Mouse (Mus musculus): Measurements from ENCODE around the gene Kirrel3. TPM values are rescaled to one million over a fixed set of nuclear protein-coding genes. Genes with fewer than 3 reads are reported as not detected.

Gene Kirrel3
- polyA plus RNA-seq, 1 experiment from 2014 or later, result 4.0 TPM

- no peaks in the 10 kb centered on the region for H3K9me3 ChIP-seq (replicated peaks)
- H3K4me3 ChIP-seq, result no peak overlapping the region
- no peak for DNase-seq (ENCODE audit: low spot score)
- no peaks in the 10 kb centered on the region for H3K27me3 ChIP-seq (ENCODE audit: low read depth, poor library complexity, severe bottlenecking)
- no peaks in the 10 kb centered on the region for H3K36me3 ChIP-seq
- H3K27ac ChIP-seq (replicated peaks), result no peak overlapping the region
- peaks cover 22% of the 10 kb centered on the region for H3K4me1 ChIP-seq
- WGBS, result 81% methylated on average over 2 of the region's 2 CpGs
Measured at GRCm38 (mm10) chr9:34836801-34837200, 351.1 kb downstream of the Kirrel3 start.

- H3K27me3 ChIP-seq (ENCODE audit: low read depth, poor library complexity, severe bottlenecking), result no peaks in the 10 kb centered on the region
- 50% methylated on average over 10 of the region's 10 CpGs for WGBS
- peak; percentile 71 for DNase-seq (ENCODE audit: low spot score)
- no peaks in the 10 kb centered on the region for H3K36me3 ChIP-seq
- H3K4me1 ChIP-seq, result peaks cover 26% of the 10 kb centered on the region
- no peak overlapping the region for H3K4me3 ChIP-seq
- H3K9me3 ChIP-seq (replicated peaks), result no peaks in the 10 kb centered on the region
- H3K27ac ChIP-seq (replicated peaks), result no peak overlapping the region
Measured at GRCm38 (mm10) chr9:34837700-34838462, 352.2 kb downstream of the Kirrel3 start.

- 78% methylated on average over 10 of the region's 10 CpGs for WGBS
- H3K4me3 ChIP-seq, result no peak overlapping the region
- H3K27me3 ChIP-seq (ENCODE audit: low read depth, poor library complexity, severe bottlenecking), result no peaks in the 10 kb centered on the region
- no peak for DNase-seq (ENCODE audit: low spot score)
- H3K27ac ChIP-seq (replicated peaks), result no peak overlapping the region
- peaks cover 23% of the 10 kb centered on the region for H3K4me1 ChIP-seq
- no peaks in the 10 kb centered on the region for H3K36me3 ChIP-seq
- no peaks in the 10 kb centered on the region for H3K9me3 ChIP-seq (replicated peaks)
Measured at GRCm38 (mm10) chr9:34843275-34843965, 357.7 kb downstream of the Kirrel3 start.

DNA sequence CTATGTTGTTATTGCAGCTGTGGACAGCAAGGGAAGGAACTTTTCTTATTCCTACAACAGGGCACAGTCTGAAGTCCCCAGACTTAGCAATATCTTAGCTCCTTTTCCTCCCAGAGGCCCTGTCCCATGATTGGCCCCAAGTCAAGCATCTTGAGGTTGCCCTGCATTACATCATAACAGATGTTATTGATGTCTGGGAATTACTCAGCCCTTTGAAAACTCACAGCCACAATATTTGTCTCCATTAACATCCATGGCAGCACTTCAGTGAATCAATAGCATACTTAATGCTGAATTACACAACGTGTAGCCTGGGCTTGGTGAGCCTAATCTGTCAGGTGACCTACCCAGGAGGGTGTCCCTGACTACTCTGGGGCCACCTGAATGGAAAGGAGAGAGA lies 360.7 kb downstream of the Kirrel3 start:
- DNase-seq (ENCODE audit: low spot score), result no peak
- H3K4me3 ChIP-seq, result no peak overlapping the region
- peaks cover 8% of the 10 kb centered on the region; the same call in 1 of the 2 replicates for H3K4me1 ChIP-seq
- no peak overlapping the region for H3K27ac ChIP-seq (replicated peaks)
- no peaks in the 10 kb centered on the region for H3K9me3 ChIP-seq (replicated peaks)
- H3K36me3 ChIP-seq, result no peaks in the 10 kb centered on the region
- 69% methylated on average over 1 of the region's 1 CpGs for WGBS
- H3K27me3 ChIP-seq (ENCODE audit: low read depth, poor library complexity, severe bottlenecking), result no peaks in the 10 kb centered on the region

DNA sequence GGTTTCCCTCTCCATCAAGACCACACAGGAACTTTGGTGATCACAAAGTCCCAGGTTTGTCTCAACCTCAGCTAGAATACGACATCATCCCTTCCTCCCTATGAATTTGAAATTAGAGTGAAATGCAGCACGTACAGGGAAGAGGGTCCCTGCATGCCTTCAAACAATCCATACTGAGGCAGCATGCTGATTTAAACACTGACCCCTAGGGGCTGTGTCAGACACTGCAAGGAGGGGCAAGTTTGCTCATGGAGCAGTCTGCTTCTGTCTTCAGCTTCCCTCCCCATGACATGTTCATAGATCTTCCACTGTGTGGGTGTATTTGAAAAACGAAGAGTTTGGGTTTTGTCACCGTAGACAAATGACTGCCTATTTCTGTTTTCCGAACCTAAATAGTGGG lies 362.0 kb downstream of the Kirrel3 start:
- H3K36me3 ChIP-seq, result no peaks in the 10 kb centered on the region
- DNase-seq (ENCODE audit: low spot score), result no peak
- 62% methylated on average over 5 of the region's 5 CpGs for WGBS

GRCm38 (mm10) chr9:34851136-34851535 lies 365.4 kb downstream of the Kirrel3 start:
- Histone ChIP-seq H3K27me3 (ENCODE audit: low read depth, poor library complexity, severe bottlenecking) (no peaks in the 10 kb centered on the region), H3K4me3 (no peak overlapping the region), H3K27ac (replicated peaks) (no peak overlapping the region), H3K36me3 (no peaks in the 10 kb centered on the region), H3K9me3 (replicated peaks) (no peaks in the 10 kb centered on the region), H3K4me1 (no peaks in the 10 kb centered on the region)
- DNase-seq (ENCODE audit: low spot score), result no peak
- 90% methylated on average over 4 of the region's 4 CpGs for WGBS

More for the DNA sequence above, 362.0 kb downstream of the Kirrel3 start:
- no peaks in the 10 kb centered on the region for H3K27me3 ChIP-seq (ENCODE audit: low read depth, poor library complexity, severe bottlenecking)
- no peak overlapping the region for H3K4me3 ChIP-seq
- no peak overlapping the region for H3K27ac ChIP-seq (replicated peaks)
- H3K9me3 ChIP-seq (replicated peaks), result no peaks in the 10 kb centered on the region
- no peaks in the 10 kb centered on the region for H3K4me1 ChIP-seq

- WGBS, result 68% methylated on average over 9 of the region's 9 CpGs
- Histone ChIP-seq H3K36me3 (no peaks in the 10 kb centered on the region), H3K4me1 (no peaks in the 10 kb centered on the region), H3K9me3 (replicated peaks) (no peaks in the 10 kb centered on the region), H3K4me3 (no peak overlapping the region), H3K27me3 (ENCODE audit: low read depth, poor library complexity, severe bottlenecking) (no peaks in the 10 kb centered on the region), H3K27ac (replicated peaks) (no peak overlapping the region)
- peak; percentile 38 for DNase-seq (ENCODE audit: low spot score)
Measured at GRCm38 (mm10) chr9:34857575-34857974, 371.9 kb downstream of the Kirrel3 start.

DNA sequence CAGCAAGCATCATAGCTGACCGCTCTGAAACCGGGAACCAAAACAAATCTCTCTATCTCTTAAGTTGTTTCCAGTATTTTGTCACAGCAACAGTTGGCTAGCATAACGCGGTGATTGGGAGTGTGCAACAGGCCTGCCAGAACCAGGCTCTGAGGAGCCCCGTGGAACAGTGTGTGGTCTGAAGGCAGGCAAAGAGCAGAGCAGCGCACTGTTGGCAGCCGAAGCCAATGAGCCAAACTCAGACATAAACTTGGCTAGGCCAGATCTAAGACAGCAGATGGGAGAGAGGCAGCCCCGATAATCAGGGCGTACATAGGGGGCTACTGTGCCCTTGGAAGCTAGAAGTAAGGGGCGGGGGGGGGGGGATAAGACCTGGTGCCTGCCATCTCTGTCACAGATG lies 372.4 kb downstream of the Kirrel3 start:
- no peak overlapping the region for H3K4me3 ChIP-seq
- 93% methylated on average over 10 of the region's 10 CpGs for WGBS
- H3K27me3 ChIP-seq (ENCODE audit: low read depth, poor library complexity, severe bottlenecking), result no peaks in the 10 kb centered on the region
- no peak for DNase-seq (ENCODE audit: low spot score)
- H3K36me3 ChIP-seq, result no peaks in the 10 kb centered on the region
- H3K9me3 ChIP-seq (replicated peaks), result no peaks in the 10 kb centered on the region
- H3K4me1 ChIP-seq, result no peaks in the 10 kb centered on the region
- H3K27ac ChIP-seq (replicated peaks), result no peak overlapping the region

DNA sequence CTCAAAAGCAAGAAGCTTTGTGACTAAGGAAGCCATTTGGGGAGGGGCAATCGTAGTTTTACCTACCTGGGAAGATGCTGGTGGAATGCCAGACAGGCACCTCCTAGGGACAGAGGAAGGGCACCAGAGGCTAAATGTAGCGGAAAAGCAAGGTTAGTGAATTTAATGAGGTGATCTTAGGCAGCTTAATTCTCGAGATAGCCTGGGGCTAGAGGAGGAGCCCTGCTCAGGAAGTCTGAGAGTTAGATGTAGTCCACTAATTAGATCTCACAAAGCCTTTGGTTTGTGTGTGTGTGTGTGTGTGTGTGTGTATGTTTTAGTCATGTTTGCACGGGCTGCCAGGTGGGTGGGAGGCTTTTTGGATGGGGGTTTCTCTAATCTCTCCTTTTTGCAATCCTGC lies 375.2 kb downstream of the Kirrel3 start:
- Histone ChIP-seq H3K9me3 (replicated peaks) (no peaks in the 10 kb centered on the region), H3K4me1 (no peaks in the 10 kb centered on the region), H3K27me3 (ENCODE audit: low read depth, poor library complexity, severe bottlenecking) (no peaks in the 10 kb centered on the region), H3K27ac (replicated peaks) (no peak overlapping the region), H3K4me3 (no peak overlapping the region), H3K36me3 (no peaks in the 10 kb centered on the region)
- DNase-seq (ENCODE audit: low spot score), result no peak
- WGBS, result 36% methylated on average over 4 of the region's 4 CpGs

DNA sequence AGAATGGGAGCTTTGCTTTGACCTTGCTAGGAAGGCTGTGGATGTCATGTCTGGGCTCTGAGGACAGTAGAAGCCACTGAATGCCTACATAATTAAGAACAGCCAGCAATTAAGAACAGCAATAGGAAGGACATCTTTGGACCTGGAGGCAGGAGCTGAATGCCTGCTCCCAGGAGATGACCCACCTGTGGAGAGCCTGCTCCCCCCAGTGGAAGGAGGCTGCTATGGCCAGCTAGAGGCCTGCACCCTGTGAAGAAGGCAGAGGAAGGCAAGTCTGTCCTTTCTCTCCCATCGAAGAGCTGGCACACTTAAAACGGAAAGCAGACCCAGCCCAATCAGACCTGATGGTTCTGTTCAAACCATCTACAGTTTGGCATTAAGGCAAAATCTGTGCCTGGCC lies 376.1 kb downstream of the Kirrel3 start:
- Histone ChIP-seq H3K36me3 (no peaks in the 10 kb centered on the region), H3K9me3 (replicated peaks) (no peaks in the 10 kb centered on the region), H3K27me3 (ENCODE audit: low read depth, poor library complexity, severe bottlenecking) (no peaks in the 10 kb centered on the region)

GRCm38 (mm10) chr9:34865606-34866005 lies 379.9 kb downstream of the Kirrel3 start:
- H3K27ac ChIP-seq (replicated peaks), result no peak overlapping the region; the same call in 1 of the 2 replicates
- WGBS, result 84% methylated on average over 6 of the region's 6 CpGs
- H3K4me3 ChIP-seq, result no peak overlapping the region
- H3K4me1 ChIP-seq, result peaks cover 14% of the 10 kb centered on the region; the same call in 1 of the 2 replicates
- no peak for DNase-seq (ENCODE audit: low spot score)
- H3K36me3 ChIP-seq, result no peaks in the 10 kb centered on the region
- no peaks in the 10 kb centered on the region for H3K9me3 ChIP-seq (replicated peaks)
- H3K27me3 ChIP-seq (ENCODE audit: low read depth, poor library complexity, severe bottlenecking), result peaks cover 26% of the 10 kb centered on the region

More for the DNA sequence above, 376.1 kb downstream of the Kirrel3 start:
- whole genome bisulfite sequencing, result 54% methylated on average over 2 of the region's 2 CpGs
- Histone ChIP-seq H3K27ac (replicated peaks) (0 out of 2 replicates have a peak overlapping the region, but pooled peaks have one; percentile 28), H3K4me3 (no peak overlapping the region), H3K4me1 (no peaks in the 10 kb centered on the region)
- DNase-seq (ENCODE audit: low spot score), result peak; percentile 44

GRCm38 (mm10) chr9:34871316-34871966 lies 385.7 kb downstream of the Kirrel3 start:
- peak; percentile 63 for DNase-seq (ENCODE audit: low spot score)
- H3K4me3 ChIP-seq, result peak overlapping the region; percentile 20; the same call in 1 of the 2 replicates
- peak overlapping the region; percentile 82 for H3K27ac ChIP-seq (replicated peaks)
- H3K36me3 ChIP-seq, result no peaks in the 10 kb centered on the region
- peaks cover 47% of the 10 kb centered on the region for H3K4me1 ChIP-seq
- peaks cover 70% of the 10 kb centered on the region for H3K27me3 ChIP-seq (ENCODE audit: low read depth, poor library complexity, severe bottlenecking)
- no peaks in the 10 kb centered on the region for H3K9me3 ChIP-seq (replicated peaks)
- WGBS, result 29% methylated on average over 15 of the region's 15 CpGs
